In the genomic region with DNA sequence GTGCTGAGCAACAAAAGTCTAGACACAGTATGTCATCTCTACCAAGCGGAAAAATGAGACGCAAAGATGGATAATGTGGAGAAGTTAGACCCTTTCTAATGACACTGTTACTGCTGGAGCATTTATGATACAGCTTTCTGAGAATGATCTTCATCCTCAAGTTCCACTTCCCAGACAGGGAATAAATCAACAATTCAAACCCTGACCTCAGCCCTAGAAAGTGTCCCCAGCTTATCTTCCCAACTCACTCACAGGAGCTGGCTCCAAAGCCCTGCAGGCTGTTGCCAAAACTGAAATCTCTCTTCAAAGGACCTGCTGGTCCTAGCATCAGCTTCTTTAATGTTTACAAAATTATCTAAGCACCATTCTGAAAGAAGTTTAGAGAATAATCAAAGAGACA, we compare ENCODE assay signal across 24 mouse cellular contexts.
"Had no signal": no experiment of that assay in that cellular context is flagged by ENCODE, and none has a peak within 500 bp of the region (broad histone marks: within the 10 kb centered on the region; RNA-seq: fewer than 3 reads in every experiment).

No protein-coding gene starts in this region.

- H3K9me3 ChIP-seq: heart, embryonic 10.5 days; heart, embryonic 12.5 days; hindbrain, embryonic 13.5 days; hindbrain, embryonic 15.5 days; kidney, embryonic 15.5 days; limb, embryonic 13.5 days; limb, embryonic 15.5 days had no signal

- H3K4me2 ChIP-seq: heart, embryonic 12.5 days; hindbrain, embryonic 13.5 days; hindbrain, embryonic 15.5 days; kidney, embryonic 15.5 days; limb, embryonic 13.5 days; limb, embryonic 15.5 days had no signal

- H3K27me3 ChIP-seq: heart, embryonic 12.5 days; hindbrain, embryonic 13.5 days; hindbrain, embryonic 15.5 days; kidney, embryonic 15.5 days; limb, embryonic 13.5 days; limb, embryonic 15.5 days had no signal

- DNase-seq: forebrain, postnatal 0 days; gastrocnemius, postnatal 14 days; gastrocnemius, postnatal 36 days; heart, adult 18-20 months; heart, postnatal 10 days; heart, postnatal 36 days; kidney, adult 11 months; kidney, adult 2 months; kidney, adult 9 months; kidney, postnatal 14 days; kidney, postnatal 36 days; layer of hippocampus, adult 9-11 months; layer of hippocampus, postnatal 36 days; left cerebral cortex, postnatal 4 days had no signal

- H3K36me3 ChIP-seq: heart, embryonic 10.5 days; heart, embryonic 12.5 days; hindbrain, embryonic 13.5 days; hindbrain, embryonic 15.5 days; kidney, embryonic 15.5 days; limb, embryonic 13.5 days; limb, embryonic 15.5 days had no signal

- H3K4me1 ChIP-seq: heart, embryonic 10.5 days; heart, embryonic 12.5 days; hindbrain, embryonic 13.5 days; hindbrain, embryonic 15.5 days; kidney, embryonic 15.5 days; limb, embryonic 13.5 days; limb, embryonic 15.5 days had no signal

- ATAC-seq: forebrain, postnatal 0 days; hindbrain, postnatal 0 days; intestine, embryonic 16.5 days had no signal

- H3K4me3 ChIP-seq: heart, embryonic 10.5 days; heart, embryonic 12.5 days; hindbrain, embryonic 13.5 days; hindbrain, embryonic 15.5 days; kidney, embryonic 15.5 days; limb, embryonic 13.5 days; limb, embryonic 15.5 days had no signal

- H3K9ac ChIP-seq: forebrain, postnatal 0 days; heart, embryonic 12.5 days; hindbrain, embryonic 13.5 days; hindbrain, embryonic 15.5 days; kidney, embryonic 15.5 days; limb, embryonic 13.5 days; limb, embryonic 15.5 days had no signal

- H3K27ac ChIP-seq: heart, embryonic 10.5 days; hindbrain, embryonic 13.5 days; hindbrain, embryonic 15.5 days; hindbrain, postnatal 0 days; kidney, embryonic 15.5 days; kidney, postnatal 0 days; limb, embryonic 13.5 days; limb, embryonic 15.5 days had no signal
